Mouse (Mus musculus) cerebellum, adult 2 months (tissue): ENCODE data around the gene St6galnac3. TPM values are rescaled to one million over a fixed set of nuclear protein-coding genes. Genes with fewer than 3 reads are reported as not detected.

Experiments used
- DNase-seq, 2 experiments: peaks; one replicate each; pipeline ENCODE4 v3.0.0; 2021
- H3K27ac ChIP-seq: fragments of 200-500 bp; 2 replicates; pipeline ENCODE4 v1.5.1; 2012; ENCODE audit warnings: low read length, control low read depth, inconsistent platforms; ENCODE audit not compliant: insufficient read depth
- H3K27me3 ChIP-seq: fragments of 200-500 bp; 2 replicates; pipeline ENCODE4 v1.6.1; 2012; ENCODE audit warnings: inconsistent platforms, mild to moderate bottlenecking, low read length, moderate library complexity; ENCODE audit not compliant: control insufficient read depth, insufficient read depth
- H3K4me1 ChIP-seq: fragments of 200-500 bp; 2 replicates; pipeline ENCODE4 v1.6.1; 2011; ENCODE audit warnings: low read length; ENCODE audit not compliant: control insufficient read depth, insufficient read depth
- H3K4me3 ChIP-seq: fragments of 200-500 bp; replicated peaks from 2 replicates; pipeline ENCODE3; 2011; ENCODE audit warnings: mild to moderate bottlenecking, low read depth, low read length, control low read depth; ENCODE audit not compliant: insufficient read depth
- CTCF ChIP-seq: fragments of 200-500 bp; IDR thresholded peaks from 2 replicates; pipeline ENCODE4 v1.5.1; 2011; ENCODE audit warnings: low read depth, mild to moderate bottlenecking, control low read depth, low read length, moderate library complexity, borderline replicate concordance; ENCODE audit not compliant: insufficient read depth
- POLR2A ChIP-seq: fragments of 200-500 bp; IDR thresholded peaks from 2 replicates; pipeline ENCODE4 v1.6.1; 2011; ENCODE audit warnings: low read length, control low read depth, borderline replicate concordance; ENCODE audit not compliant: insufficient read depth
- WGBS: fragments of 180-500 bp; shearing (Covaris S2); methylation state at CpG from one replicate; pipeline ENCODE4 v1.1.7; 2018; 5-methylcytosine and 5-hydroxymethylcytosine counted together
- polyA plus RNA-seq: library from polyadenylated mRNA; depleted of rRNA; stranded (reverse); fragments of >200 nt; gene quantifications from 2 replicates; pipeline ENCODE4 v1.2.3, GENCODE M21; 2012

St6galnac3 gene
- polyA plus RNA-seq, 1 experiment: 14.6 TPM

DNA sequence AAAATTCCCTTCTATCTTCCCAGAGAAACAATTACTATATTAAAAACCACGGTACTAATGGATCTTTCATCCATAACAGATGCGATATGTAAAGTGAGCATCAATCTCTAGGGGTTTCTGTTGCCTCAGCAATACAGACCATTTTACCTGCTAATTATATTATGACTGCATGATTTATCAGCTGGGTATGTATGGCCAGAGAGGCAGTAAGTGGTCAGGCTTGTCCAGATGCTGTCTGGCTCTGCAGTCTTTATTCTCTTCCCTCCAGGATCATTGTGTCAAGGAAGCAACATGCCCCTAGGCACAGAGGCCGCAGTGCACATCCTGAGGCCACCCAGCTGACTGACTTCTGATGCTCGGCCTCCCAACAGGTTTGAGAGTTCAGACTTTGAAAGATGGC is 222.5 kb downstream of the St6galnac3 start:
- no peak overlapping the region for H3K4me3 ChIP-seq
- 77% methylated on average over 4 of the region's 4 CpGs for WGBS
- H3K4me1 ChIP-seq: no peaks in the 10 kb centered on the region
- no peak for DNase-seq
- H3K27me3 ChIP-seq: no peaks in the 10 kb centered on the region
- TF ChIP-seq POLR2A: no peak
- no peak for TF ChIP-seq CTCF
- H3K27ac ChIP-seq: no peak overlapping the region

DNA sequence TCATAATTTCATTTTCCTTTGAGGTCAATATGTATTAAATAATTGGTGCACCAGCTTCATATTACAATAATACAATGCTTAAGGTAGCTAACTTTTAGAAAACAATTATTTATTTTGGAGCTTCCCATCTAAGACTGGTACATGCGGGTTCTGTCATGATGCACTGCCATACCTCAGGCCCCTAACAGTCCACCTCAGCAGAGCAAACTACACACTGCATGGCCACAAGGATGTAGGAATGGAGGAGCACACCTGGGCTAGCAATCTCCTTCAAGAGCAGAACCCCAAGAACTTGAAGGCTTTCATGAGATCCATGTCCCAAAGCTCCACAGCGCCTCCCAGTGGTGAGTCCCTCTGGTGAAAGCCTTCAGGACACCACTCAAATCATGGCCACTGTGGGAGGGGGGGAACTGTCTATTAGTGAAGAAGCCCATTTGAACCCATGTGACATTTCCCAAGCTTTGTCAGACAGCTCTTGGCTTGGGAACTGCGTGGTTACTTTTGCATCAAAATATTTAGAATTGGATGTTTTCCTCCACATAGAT is 223.6 kb downstream of the St6galnac3 start:
- 67% methylated on average over 3 of the region's 3 CpGs for WGBS

DNA sequence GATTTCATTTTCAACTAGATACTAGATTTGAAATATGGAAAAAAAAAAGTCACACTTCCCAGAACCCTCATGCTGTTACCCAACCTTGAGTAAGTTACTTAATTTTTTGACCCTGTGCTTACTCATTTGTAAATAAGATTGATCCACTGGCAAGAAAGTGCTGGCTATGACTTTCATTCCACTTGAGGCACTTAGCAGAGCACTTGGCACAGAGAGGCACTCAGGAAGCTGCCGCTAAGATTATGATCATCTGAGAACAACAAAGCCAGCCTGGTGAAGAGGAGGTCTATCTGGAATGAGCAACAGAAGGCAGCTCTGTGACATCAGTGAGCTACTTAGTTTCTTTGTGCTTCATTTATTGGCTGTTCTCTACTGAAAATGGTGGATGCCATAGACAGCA is 232.0 kb downstream of the St6galnac3 start:
- DNase-seq: no peak
- Histone ChIP-seq H3K27me3 (no peaks in the 10 kb centered on the region; the same call in 1 of the 2 replicates), H3K27ac (no peak overlapping the region), H3K4me3 (no peak overlapping the region), H3K4me1 (no peaks in the 10 kb centered on the region)
- no peak for TF ChIP-seq CTCF
- TF ChIP-seq POLR2A: no peak
- WGBS: 41% methylated on average over 1 of the region's 1 CpGs

More for the DNA sequence above, 223.6 kb downstream of the St6galnac3 start:
- no peaks in the 10 kb centered on the region for H3K4me1 ChIP-seq
- peak; percentile 47 to 59 for DNase-seq
- TF ChIP-seq POLR2A: no peak
- peak; percentile 81 for TF ChIP-seq CTCF
- H3K27me3 ChIP-seq: no peaks in the 10 kb centered on the region
- H3K4me3 ChIP-seq: no peak overlapping the region
- H3K27ac ChIP-seq: no peak overlapping the region

DNA sequence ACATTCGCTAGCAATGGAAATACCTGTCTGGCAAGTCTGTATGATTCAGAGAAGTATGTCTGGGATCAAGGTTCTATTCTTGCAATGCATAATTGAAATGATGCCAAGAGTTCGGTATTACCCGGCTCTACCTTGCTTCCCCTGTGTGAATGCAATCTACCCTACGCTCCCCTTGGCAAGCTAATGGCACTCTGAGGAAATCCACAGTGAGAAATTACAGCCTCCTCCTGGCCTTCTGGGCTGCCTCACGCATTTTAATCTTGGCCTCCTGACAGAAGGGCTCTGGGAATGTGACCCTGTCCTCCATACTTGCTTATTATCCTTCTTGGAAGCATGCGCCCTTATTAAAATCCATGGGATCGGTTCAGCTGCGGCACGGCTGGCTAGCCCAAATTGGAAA is 235.3 kb downstream of the St6galnac3 start:
- Histone ChIP-seq H3K4me1 (peaks cover 6% of the 10 kb centered on the region), H3K27ac (no peak overlapping the region), H3K27me3 (no peaks in the 10 kb centered on the region; the same call in 1 of the 2 replicates), H3K4me3 (no peak overlapping the region)
- no peak for DNase-seq
- TF ChIP-seq CTCF (no peak), POLR2A (no peak)
- WGBS: 55% methylated on average over 9 of the region's 9 CpGs

DNA sequence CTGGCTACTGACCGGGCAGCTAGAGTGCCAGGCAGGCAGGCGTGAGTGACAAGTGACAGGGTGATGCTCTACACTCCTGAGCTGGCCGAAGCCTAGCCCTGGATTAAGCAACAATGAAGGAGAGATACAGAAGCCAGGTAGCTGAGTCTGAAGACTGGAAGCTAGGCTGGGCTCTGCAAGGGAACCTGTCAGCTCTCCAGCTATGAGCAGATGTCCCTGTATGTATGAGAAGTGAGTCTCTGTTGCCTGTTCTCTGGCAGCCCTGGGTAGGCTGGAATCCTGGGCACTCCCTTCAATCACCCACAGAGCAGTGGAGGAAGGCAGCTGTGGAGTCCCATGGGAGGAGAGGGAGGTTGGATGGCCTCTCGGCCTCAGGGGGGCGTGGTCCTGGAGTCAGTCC is 236.0 kb downstream of the St6galnac3 start:
- DNase-seq: no peak
- Histone ChIP-seq H3K27me3 (no peaks in the 10 kb centered on the region; the same call in 1 of the 2 replicates), H3K4me3 (no peak overlapping the region), H3K27ac (no peak overlapping the region), H3K4me1 (peaks cover 10% of the 10 kb centered on the region)
- WGBS: 69% methylated on average over 5 of the region's 5 CpGs
- TF ChIP-seq POLR2A: no peak
- TF ChIP-seq CTCF: no peak

GRCm38 (mm10) chr3:153485176-153485575 is 239.8 kb downstream of the St6galnac3 start:
- no peak for DNase-seq
- 63% methylated on average over 5 of the region's 5 CpGs for WGBS
- Histone ChIP-seq H3K27ac (no peak overlapping the region), H3K27me3 (no peaks in the 10 kb centered on the region), H3K4me3 (no peak overlapping the region), H3K4me1 (peaks cover 11% of the 10 kb centered on the region)
- TF ChIP-seq POLR2A (no peak), CTCF (no peak)

DNA sequence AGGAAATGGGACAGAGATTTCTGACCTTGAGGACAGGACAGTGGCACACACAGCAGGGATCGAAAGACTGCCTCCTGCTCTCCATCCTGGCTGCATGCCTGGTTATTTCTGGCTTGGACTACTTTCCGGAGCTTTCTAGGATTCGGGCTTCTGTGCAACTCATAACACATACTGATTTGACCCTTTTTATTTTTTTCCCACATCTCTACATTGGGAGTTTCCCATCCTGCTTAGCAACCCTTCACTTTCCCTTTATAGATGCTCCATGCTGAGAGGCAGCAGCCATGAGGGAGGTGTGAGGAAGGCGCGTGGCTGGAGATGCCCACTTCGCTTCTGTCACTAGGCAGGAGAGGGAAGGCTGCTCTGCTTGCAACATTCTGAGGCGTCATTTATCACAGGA is 240.3 kb downstream of the St6galnac3 start:
- Histone ChIP-seq H3K4me1 (peaks cover 11% of the 10 kb centered on the region), H3K4me3 (no peak overlapping the region), H3K27ac (no peak overlapping the region), H3K27me3 (no peaks in the 10 kb centered on the region)
- 4% methylated on average over 7 of the region's 7 CpGs for WGBS
- DNase-seq: peak; percentile 69 to 81
- no peak for TF ChIP-seq CTCF
- TF ChIP-seq POLR2A: no peak

- H3K4me3 ChIP-seq: no peak overlapping the region
- 68% methylated on average over 4 of the region's 4 CpGs for WGBS
- no peak for DNase-seq
- no peak for TF ChIP-seq CTCF
- no peak for TF ChIP-seq POLR2A
- no peak overlapping the region for H3K27ac ChIP-seq
- no peaks in the 10 kb centered on the region for H3K27me3 ChIP-seq
- peaks cover 11% of the 10 kb centered on the region for H3K4me1 ChIP-seq
These were observed 241.3 kb downstream of the St6galnac3 start for GRCm38 (mm10) chr3:153483691-153484090.

GRCm38 (mm10) chr3:153482098-153482497 is 242.9 kb downstream of the St6galnac3 start:
- TF ChIP-seq CTCF (no peak), POLR2A (no peak)
- no peak overlapping the region for H3K4me3 ChIP-seq

More at GRCm38 (mm10) chr3:153482098-153482497, 242.9 kb downstream of the St6galnac3 start:
- no peaks in the 10 kb centered on the region for H3K27me3 ChIP-seq
- no peak for DNase-seq
- peaks cover 11% of the 10 kb centered on the region for H3K4me1 ChIP-seq
- WGBS: 22% methylated on average over 11 of the region's 11 CpGs
- no peak overlapping the region for H3K27ac ChIP-seq
